Mouse (Mus musculus): ENCODE results near the gene Sh2d6.

- TF ChIP-seq CTCF (IDR thresholded peaks at IDR 0.05; ENCODE audit: low read depth), result peak; percentile 11; the same call in 1 of the 2 replicates
- TF ChIP-seq EP300 (IDR thresholded peaks at IDR 0.05; ENCODE audit: low read depth), result no peak
These were observed 30.9 kb upstream of the Sh2d6 start for GRCm38 (mm10) chr6:72552171-72553078.

Data from liver, embryonic 14.5 days (tissue).